Mouse (Mus musculus) C2C12 (cell line): ENCODE measurements at regions not wholly inside any gene's neighbourhood (a gene's known extent, or its start where the extent isn't known, plus 50 kb on each side); places are given as distances from the start of the nearest gene placed in this dataset.

Experiments used
- H3K27me3 ChIP-seq: one replicate; pipeline ENCODE4 v1.6.1; 2011; ENCODE audit not compliant: control insufficient read depth, insufficient read depth, insufficient read length
- H3K36me3 ChIP-seq: one replicate; pipeline ENCODE4 v1.6.1; 2011; ENCODE audit not compliant: control insufficient read depth, insufficient read depth
- H3K4me3 ChIP-seq: one replicate; pipeline ENCODE4 v1.5.1; 2011; ENCODE audit warnings: mild to moderate bottlenecking, control low read depth; ENCODE audit not compliant: poor library complexity, insufficient read depth, severe bottlenecking
- H3K79me2 ChIP-seq: one replicate; pipeline ENCODE4 v1.6.1; 2011; ENCODE audit not compliant: control insufficient read depth, insufficient read depth
- H3K79me3 ChIP-seq: one replicate; pipeline ENCODE4 v1.6.1; 2011; ENCODE audit warnings: low read depth, control low read depth
- H3ac ChIP-seq: one replicate; pipeline ENCODE3; 2011; ENCODE audit warnings: low read depth; ENCODE audit not compliant: control insufficient read depth, insufficient read length
- CEBPB ChIP-seq: IDR thresholded peaks from one replicate; pipeline ENCODE4 v1.6.1; 2011; ENCODE audit warnings: low read depth, mild to moderate bottlenecking, control low read depth, moderate library complexity
- CTCF ChIP-seq: IDR thresholded peaks from one replicate; pipeline ENCODE4 v1.5.1; 2011; ENCODE audit not compliant: control insufficient read depth, insufficient read depth, insufficient read length
- FOSL1 ChIP-seq: IDR thresholded peaks from one replicate; pipeline ENCODE4 v1.8.0; 2011; ENCODE audit warnings: mild to moderate bottlenecking, low read length; ENCODE audit not compliant: poor library complexity, insufficient read depth, severe bottlenecking
- MAX ChIP-seq: IDR thresholded peaks from one replicate; pipeline ENCODE4 v1.6.1; 2011; ENCODE audit warnings: mild to moderate bottlenecking, control low read depth
- MYOD1 ChIP-seq: IDR thresholded peaks from one replicate; pipeline ENCODE4 v1.6.1; 2011; ENCODE audit warnings: low read depth; ENCODE audit not compliant: control insufficient read depth, insufficient read length
- MYOG ChIP-seq: IDR thresholded peaks from one replicate; pipeline ENCODE4 v1.6.1; 2011; ENCODE audit not compliant: control insufficient read depth, insufficient read length; ENCODE audit errors: extremely low read depth
- USF1 ChIP-seq: IDR thresholded peaks from one replicate; pipeline ENCODE4 v1.6.1; 2011; ENCODE audit warnings: low read depth, mild to moderate bottlenecking, control low read depth, moderate library complexity

- Histone ChIP-seq H3K79me2 (no peaks in the 10 kb centered on the region), H3K4me3 (no peak overlapping the region), H3ac (no peak overlapping the region), H3K27me3 (no peaks in the 10 kb centered on the region), H3K36me3 (no peaks in the 10 kb centered on the region), H3K79me3 (no peaks in the 10 kb centered on the region)
- TF ChIP-seq USF1 (no peak), FOSL1 (no peak), CTCF (no peak), MYOG (no peak), MYOD1 (no peak), CEBPB (no peak), MAX (no peak)
Observed at GRCm38 (mm10) chr14:102712600-102712999, 269.8 kb downstream of the Kctd12 start.

GRCm38 (mm10) chr14:102706704-102707336 lies 275.6 kb downstream of the Kctd12 start:
- no peaks in the 10 kb centered on the region for H3K36me3 ChIP-seq
- no peaks in the 10 kb centered on the region for H3K79me2 ChIP-seq
- H3ac ChIP-seq, result no peak overlapping the region
- H3K79me3 ChIP-seq, result no peaks in the 10 kb centered on the region
- TF ChIP-seq CTCF (no peak), MYOD1 (no peak), CEBPB (no peak), USF1 (no peak), MAX (no peak), MYOG (no peak), FOSL1 (no peak)
- no peak overlapping the region for H3K4me3 ChIP-seq
- H3K27me3 ChIP-seq, result no peaks in the 10 kb centered on the region

- H3K36me3 ChIP-seq, result no peaks in the 10 kb centered on the region
- H3K27me3 ChIP-seq, result no peaks in the 10 kb centered on the region
- no peaks in the 10 kb centered on the region for H3K79me2 ChIP-seq
- no peaks in the 10 kb centered on the region for H3K79me3 ChIP-seq
- TF ChIP-seq FOSL1, result no peak
- no peak for TF ChIP-seq MAX
- no peak for TF ChIP-seq MYOD1
- no peak for TF ChIP-seq USF1
- no peak for TF ChIP-seq CTCF
- no peak for TF ChIP-seq CEBPB
- TF ChIP-seq MYOG, result no peak
- no peak overlapping the region for H3ac ChIP-seq
- no peak overlapping the region for H3K4me3 ChIP-seq
Observed at GRCm38 (mm10) chr14:102701108-102701507, 281.3 kb downstream of the Kctd12 start.

GRCm38 (mm10) chr14:102700457-102700856 lies 282.0 kb downstream of the Kctd12 start:
- Histone ChIP-seq H3K79me2 (no peaks in the 10 kb centered on the region), H3K36me3 (no peaks in the 10 kb centered on the region), H3ac (no peak overlapping the region), H3K79me3 (no peaks in the 10 kb centered on the region), H3K27me3 (no peaks in the 10 kb centered on the region), H3K4me3 (no peak overlapping the region)
- TF ChIP-seq MYOG, result no peak
- TF ChIP-seq MAX, result no peak
- TF ChIP-seq USF1, result no peak
- TF ChIP-seq MYOD1, result no peak
- TF ChIP-seq CEBPB, result no peak
- no peak for TF ChIP-seq FOSL1
- TF ChIP-seq CTCF, result no peak

GRCm38 (mm10) chr14:102699015-102699414 lies 283.4 kb downstream of the Kctd12 start:
- H3K27me3 ChIP-seq, result no peaks in the 10 kb centered on the region
- no peak for TF ChIP-seq MYOG
- no peak for TF ChIP-seq MAX
- TF ChIP-seq CTCF, result no peak
- TF ChIP-seq CEBPB, result no peak
- TF ChIP-seq FOSL1, result no peak
- TF ChIP-seq USF1, result no peak
- TF ChIP-seq MYOD1, result no peak
- no peaks in the 10 kb centered on the region for H3K79me2 ChIP-seq
- H3K4me3 ChIP-seq, result no peak overlapping the region
- no peak overlapping the region for H3ac ChIP-seq
- no peaks in the 10 kb centered on the region for H3K36me3 ChIP-seq
- no peaks in the 10 kb centered on the region for H3K79me3 ChIP-seq

GRCm38 (mm10) chr14:102686791-102687190 lies 295.6 kb downstream of the Kctd12 start:
- TF ChIP-seq MYOG (no peak), CEBPB (no peak), FOSL1 (no peak), MYOD1 (no peak), USF1 (no peak), MAX (no peak), CTCF (no peak)
- no peaks in the 10 kb centered on the region for H3K79me3 ChIP-seq
- no peaks in the 10 kb centered on the region for H3K27me3 ChIP-seq
- no peaks in the 10 kb centered on the region for H3K36me3 ChIP-seq
- H3K4me3 ChIP-seq, result no peak overlapping the region
- H3ac ChIP-seq, result no peak overlapping the region
- H3K79me2 ChIP-seq, result no peaks in the 10 kb centered on the region
